30 mouse cellular contexts compared by ENCODE assay signal in genomic region chr17:56245608-56246007, GRCm38 (mm10). TPM values are rescaled to one million over a fixed set of nuclear protein-coding genes. Genes with fewer than 3 reads are reported as not detected.
"Had no signal": no experiment of that assay in that cellular context is flagged by ENCODE, and none has a peak within 500 bp of the region (broad histone marks: within the 10 kb centered on the region; RNA-seq: fewer than 3 reads in every experiment).

No protein-coding gene starts in this region.

- H3K4me3 ChIP-seq: heart, adult 2 months; heart, embryonic 13.5 days; heart, embryonic 15.5 days; kidney, embryonic 15.5 days; limb, embryonic 13.5 days; limb, embryonic 15.5 days; liver, embryonic 12.5 days had no signal

- H3K27ac ChIP-seq: heart, adult 2 months; heart, embryonic 13.5 days; heart, embryonic 15.5 days; hindbrain, embryonic 14.5 days; hindbrain, postnatal 0 days; kidney, embryonic 15.5 days; kidney, postnatal 0 days; limb, embryonic 13.5 days; limb, embryonic 15.5 days; liver, embryonic 12.5 days had no signal

- DNase-seq: gastrocnemius, postnatal 14 days; gastrocnemius, postnatal 36 days; heart, adult 11 months; heart, adult 2 months; heart, postnatal 14 days; heart, postnatal 36 days; kidney, adult 11 months; kidney, adult 2 months; kidney, adult 9 months; kidney, postnatal 14 days; kidney, postnatal 36 days; layer of hippocampus, adult 9-11 months; layer of hippocampus, postnatal 36 days; left cerebral cortex, postnatal 4 days had no signal

- H3K4me1 ChIP-seq: heart, embryonic 13.5 days; heart, embryonic 15.5 days; limb, embryonic 13.5 days had no signal

- H3K4me2 ChIP-seq: heart, embryonic 11.5 days; heart, embryonic 13.5 days; heart, embryonic 15.5 days; hindbrain, embryonic 14.5 days; kidney, embryonic 15.5 days; limb, embryonic 13.5 days; limb, embryonic 15.5 days; liver, embryonic 12.5 days had no signal

- H3K9ac ChIP-seq: heart, embryonic 13.5 days; heart, embryonic 15.5 days; hindbrain, embryonic 14.5 days; kidney, embryonic 15.5 days; limb, embryonic 13.5 days; limb, embryonic 15.5 days; liver, embryonic 12.5 days had no signal

- H3K36me3 ChIP-seq: heart, embryonic 13.5 days; heart, embryonic 15.5 days; kidney, embryonic 15.5 days; limb, embryonic 13.5 days; limb, embryonic 15.5 days; liver, embryonic 12.5 days had no signal

- ATAC-seq: hindbrain, postnatal 0 days; intestine, embryonic 16.5 days; liver, embryonic 12.5 days had no signal

- H3K9me3 ChIP-seq: heart, embryonic 13.5 days; heart, embryonic 15.5 days; kidney, embryonic 15.5 days; limb, embryonic 13.5 days; limb, embryonic 15.5 days; liver, embryonic 12.5 days had no signal

RNA-seq across cellular contexts. Expression of gene Arrdc5, which starts 54.5 kb away (rescaled TPM):
- polyA plus RNA-seq: heart, adult 2 months; heart, embryonic 11.5 days; heart, embryonic 13.5 days; heart, embryonic 15.5 days; heart, postnatal 0 days; hindbrain, embryonic 14.5 days; hindbrain, postnatal 0 days; intestine, embryonic 14.5 days; intestine, embryonic 16.5 days; kidney, adult 2 months; kidney, embryonic 15.5 days; kidney, postnatal 0 days; large intestine, adult 2 months; limb, embryonic 11.5 days; limb, embryonic 13.5 days; limb, embryonic 15.5 days; liver, adult 2 months; liver, embryonic 12.5 days had no signal
